Mouse (Mus musculus): ENCODE results near the gene Trim80. TPM values are rescaled to one million over a fixed set of nuclear protein-coding genes. Genes with fewer than 3 reads are reported as not detected.
"Not testable (repeated sequence)": the region's sequence is repeated elsewhere in the genome, so short reads cannot be mapped to it uniquely, and the experiment has no call there.

Trim80 gene
- total RNA-seq, 2 experiments from 2014 or later: not detected

GRCm38 (mm10) chr11:115460976-115461375 lies 20.6 kb downstream of the Trim80 start:
- DNase-seq (ENCODE audit: extremely low spot score in 1 of 2, low spot score in 1 of 2): no peak

GRCm38 (mm10) chr11:115461846-115462242 lies 21.5 kb downstream of the Trim80 start:
- DNase-seq (ENCODE audit: extremely low spot score in 1 of 2, low spot score in 1 of 2): no peak

- no peak for DNase-seq (ENCODE audit: extremely low spot score in 1 of 2, low spot score in 1 of 2)
These were observed 22.0 kb downstream of the Trim80 start, which contains the start of gene Slc16a5 for GRCm38 (mm10) chr11:115462243-115462891. Slc16a5 (plus strand) TSS chr11:115462474.

- no peak for DNase-seq (ENCODE audit: extremely low spot score in 1 of 2, low spot score in 1 of 2)
These were observed 23.1 kb downstream of the Trim80 start for GRCm38 (mm10) chr11:115463397-115463796.

GRCm38 (mm10) chr11:115464851-115465250 lies 24.5 kb downstream of the Trim80 start:
- no peak for DNase-seq (ENCODE audit: extremely low spot score in 1 of 2, low spot score in 1 of 2)

- DNase-seq (ENCODE audit: extremely low spot score in 1 of 2, low spot score in 1 of 2): no peak
These were observed 26.9 kb downstream of the Trim80 start for GRCm38 (mm10) chr11:115467217-115467618.

- DNase-seq (ENCODE audit: extremely low spot score in 1 of 2, low spot score in 1 of 2): no peak
These were observed 31.8 kb downstream of the Trim80 start for GRCm38 (mm10) chr11:115472183-115472582.

GRCm38 (mm10) chr11:115473626-115474275 lies 33.4 kb downstream of the Trim80 start:
- peak; percentile 95 to 99 for DNase-seq (ENCODE audit: extremely low spot score in 1 of 2, low spot score in 1 of 2)

- peak; percentile 75 to 81 for DNase-seq (ENCODE audit: extremely low spot score in 1 of 2, low spot score in 1 of 2)
These were observed 34.8 kb downstream of the Trim80 start, which contains the start of gene Armc7 for GRCm38 (mm10) chr11:115475025-115475757. Armc7 (plus strand) TSS chr11:115475667.

GRCm38 (mm10) chr11:115475758-115476237 lies 35.5 kb downstream of the Trim80 start:
- DNase-seq (ENCODE audit: extremely low spot score in 1 of 2, low spot score in 1 of 2): no peak

GRCm38 (mm10) chr11:115476630-115477029 lies 36.3 kb downstream of the Trim80 start:
- DNase-seq (ENCODE audit: extremely low spot score in 1 of 2, low spot score in 1 of 2): not testable (repeated sequence)

GRCm38 (mm10) chr11:115477388-115477787 lies 37.0 kb downstream of the Trim80 start:
- not testable (repeated sequence) for DNase-seq (ENCODE audit: extremely low spot score in 1 of 2, low spot score in 1 of 2)

GRCm38 (mm10) chr11:115478296-115478938 lies 38.1 kb downstream of the Trim80 start:
- no peak for DNase-seq (ENCODE audit: extremely low spot score in 1 of 2, low spot score in 1 of 2)

- DNase-seq (ENCODE audit: extremely low spot score in 1 of 2, low spot score in 1 of 2): no peak
These were observed 41.4 kb downstream of the Trim80 start for GRCm38 (mm10) chr11:115481553-115482259.

GRCm38 (mm10) chr11:115483278-115483677 lies 42.9 kb downstream of the Trim80 start:
- no peak for DNase-seq (ENCODE audit: extremely low spot score in 1 of 2, low spot score in 1 of 2)

GRCm38 (mm10) chr11:115483726-115484125 lies 43.4 kb downstream of the Trim80 start:
- peak; percentile 86 to 94 for DNase-seq (ENCODE audit: extremely low spot score in 1 of 2, low spot score in 1 of 2)

GRCm38 (mm10) chr11:115485155-115485554 lies 44.8 kb downstream of the Trim80 start:
- no peak for DNase-seq (ENCODE audit: extremely low spot score in 1 of 2, low spot score in 1 of 2)

GRCm38 (mm10) chr11:115488551-115489104 lies 48.3 kb downstream of the Trim80 start:
- DNase-seq (ENCODE audit: extremely low spot score in 1 of 2, low spot score in 1 of 2): no peak
